Mouse (Mus musculus) induced T-regulatory cell, adult 2 months (primary cell): ENCODE data around the gene Col18a1.
A peak's percentile ranks its signal among the peaks of the same experiment; 100 is the strongest.

ENCODE experiments used
- DNase-seq: peaks from one replicate; pipeline ENCODE4 v3.0.0-alpha.2; 2012; ENCODE audit warnings: low read depth

The Col18a1 gene

DNA sequence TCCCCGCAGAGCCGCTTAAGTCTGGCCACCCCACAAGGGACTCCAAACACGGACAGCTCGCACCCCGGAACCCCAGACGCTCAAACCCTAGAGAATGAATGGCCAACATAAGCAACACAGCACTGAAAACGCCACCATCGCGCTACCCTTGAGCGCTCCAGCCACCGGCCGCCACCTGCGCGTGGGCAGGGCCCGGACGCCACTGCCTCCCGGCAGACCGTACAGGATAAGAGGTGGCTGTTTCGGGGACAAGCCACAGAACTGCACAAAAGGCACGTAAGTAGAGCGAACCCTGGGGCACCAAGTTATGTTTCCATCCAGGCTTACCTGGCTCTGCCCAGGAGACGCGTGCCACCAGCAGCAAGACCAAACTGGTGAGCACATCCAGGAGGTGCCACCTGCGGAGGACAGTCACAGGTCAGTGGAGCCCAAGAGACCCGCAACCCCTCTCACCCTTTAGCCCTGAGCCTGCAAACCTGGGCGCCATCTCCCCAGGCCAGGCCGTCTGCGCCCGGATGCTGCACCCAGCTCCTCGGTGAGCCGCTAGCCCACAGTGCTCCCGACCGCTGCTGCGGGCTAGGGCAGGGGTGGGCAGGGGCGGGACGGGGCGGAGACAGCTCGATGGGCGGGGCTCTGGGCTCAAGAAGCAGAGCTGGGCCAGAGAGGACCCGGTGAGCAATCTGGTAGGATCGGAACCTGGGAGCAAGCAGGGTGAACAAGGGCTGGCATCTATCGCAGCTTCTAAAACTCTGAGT is at the start of gene Col18a1:
Col18a1 (minus strand) TSS at position 586 of the 755 bp plus-strand sequence.
- DNase-seq = peak; percentile 20

DNA sequence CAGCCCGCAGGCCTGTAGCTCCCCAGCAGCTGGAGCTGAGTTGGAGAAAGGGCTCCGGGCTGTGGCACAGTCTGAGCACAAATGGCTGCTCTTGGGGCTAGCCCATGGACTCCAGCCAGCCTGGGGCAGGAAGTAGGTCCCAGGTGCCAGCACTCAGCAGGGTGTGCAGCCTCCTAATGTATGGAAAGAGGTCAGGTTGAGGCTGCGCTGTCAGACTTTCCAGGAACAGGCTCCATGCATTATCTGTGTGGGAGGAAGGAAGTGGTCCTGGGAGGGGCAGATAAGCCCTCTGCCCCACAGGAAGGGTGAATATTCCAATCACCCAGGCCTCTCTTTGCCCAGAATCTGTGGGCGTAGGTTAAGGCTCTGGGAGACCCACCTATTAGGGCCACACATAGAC is 49.3 kb upstream of the Col18a1 start:
- DNase-seq = no peak

DNA sequence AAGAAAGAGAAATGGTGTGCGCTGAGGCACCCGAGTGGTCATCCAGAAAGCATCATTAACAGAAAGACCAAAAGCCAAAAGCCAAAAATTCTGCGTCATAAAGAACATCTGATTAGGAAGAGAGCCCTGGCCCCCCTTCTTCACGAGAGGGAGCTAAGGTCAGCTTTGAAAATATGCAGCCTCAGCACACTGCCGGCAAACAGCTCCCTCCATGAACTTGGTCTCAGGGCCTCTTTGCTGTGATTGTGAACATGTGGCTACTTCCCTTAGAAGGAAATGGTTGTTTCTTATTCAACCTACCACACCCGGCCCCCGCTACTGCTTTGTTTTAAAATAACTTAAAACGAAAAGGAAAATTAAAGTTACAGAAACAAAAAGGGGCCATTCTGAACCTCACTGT is 48.2 kb upstream of the Col18a1 start:
- DNase-seq = no peak

DNA sequence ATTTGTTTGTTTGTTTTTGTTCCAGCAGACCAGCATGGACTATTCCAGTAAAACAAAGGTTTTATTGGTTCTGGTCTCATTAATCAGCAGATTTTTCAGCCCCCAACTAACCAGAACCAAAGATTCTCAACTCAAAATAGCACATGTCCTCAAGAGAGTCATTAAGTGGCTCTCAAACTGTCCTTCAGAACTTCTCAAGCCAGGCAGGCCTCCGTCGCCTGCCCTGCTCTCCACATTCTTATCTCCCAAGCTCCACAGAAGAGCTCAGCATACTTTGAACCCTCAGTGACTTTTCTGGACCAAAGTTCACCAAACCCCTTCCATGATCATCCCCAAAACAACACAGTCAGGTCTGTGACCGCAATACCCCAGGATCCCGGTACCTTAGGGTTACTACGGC is 47.1 kb upstream of the Col18a1 start:
- DNase-seq = no peak

DNA sequence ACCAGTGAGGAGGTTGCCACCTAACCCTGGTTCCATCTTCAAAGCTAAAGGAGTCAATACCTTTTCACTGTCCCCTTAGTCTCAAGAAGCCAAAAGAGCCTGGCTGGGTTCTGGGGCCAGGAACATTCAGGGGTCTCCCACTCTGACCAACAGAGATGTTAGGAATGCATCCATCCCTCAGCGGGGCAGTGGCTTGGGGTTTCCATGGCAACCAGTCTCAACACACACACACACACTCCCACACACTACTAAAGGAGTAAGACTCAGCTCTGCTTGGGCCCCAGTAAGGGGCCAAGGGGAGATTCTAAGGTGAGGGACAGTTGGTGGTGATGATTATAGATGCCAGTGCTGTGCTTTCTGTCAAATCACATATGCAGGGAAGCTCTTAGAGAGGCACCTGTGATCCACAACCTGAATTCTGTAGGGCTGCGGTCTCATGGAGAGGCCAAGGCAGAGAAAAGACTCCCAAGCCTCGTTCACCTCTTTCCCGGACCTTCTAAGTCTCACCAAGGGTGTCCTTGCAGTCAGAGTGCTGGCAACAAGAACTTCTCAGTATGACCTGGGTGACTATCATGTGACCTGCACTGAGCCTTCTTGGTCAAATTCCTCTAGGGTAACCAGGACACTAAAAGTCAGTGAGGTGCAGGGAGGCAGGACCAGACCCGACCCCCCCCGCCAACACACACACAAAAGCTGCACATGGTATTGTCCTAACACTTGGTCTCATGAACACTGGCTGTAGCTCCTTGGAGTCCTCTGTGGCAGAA is 46.2 kb upstream of the Col18a1 start:
- DNase-seq = no peak

DNA sequence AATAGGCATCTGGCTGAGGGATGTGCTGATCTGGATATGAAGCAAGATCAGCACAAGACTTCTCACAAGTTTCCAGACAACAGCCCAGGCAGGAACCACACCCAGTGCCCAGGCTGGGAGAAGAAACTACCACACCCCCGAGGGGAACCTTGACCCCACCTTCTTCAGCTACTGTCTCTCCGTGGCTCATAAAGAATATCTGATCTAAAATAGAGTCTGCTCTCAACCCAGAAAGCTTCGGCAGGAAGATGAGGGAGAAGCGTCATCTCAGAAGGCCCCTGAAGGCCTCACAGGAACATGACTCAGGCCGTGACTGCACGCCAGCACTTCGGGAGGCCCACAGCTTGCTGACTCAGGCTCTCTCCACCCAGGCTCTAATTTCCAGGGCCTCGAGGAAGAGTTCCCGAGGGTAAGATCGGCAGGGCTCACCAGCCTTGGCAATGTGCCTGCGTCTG is 44.8 kb upstream of the Col18a1 start:
- peak; percentile 16 for DNase-seq

DNA sequence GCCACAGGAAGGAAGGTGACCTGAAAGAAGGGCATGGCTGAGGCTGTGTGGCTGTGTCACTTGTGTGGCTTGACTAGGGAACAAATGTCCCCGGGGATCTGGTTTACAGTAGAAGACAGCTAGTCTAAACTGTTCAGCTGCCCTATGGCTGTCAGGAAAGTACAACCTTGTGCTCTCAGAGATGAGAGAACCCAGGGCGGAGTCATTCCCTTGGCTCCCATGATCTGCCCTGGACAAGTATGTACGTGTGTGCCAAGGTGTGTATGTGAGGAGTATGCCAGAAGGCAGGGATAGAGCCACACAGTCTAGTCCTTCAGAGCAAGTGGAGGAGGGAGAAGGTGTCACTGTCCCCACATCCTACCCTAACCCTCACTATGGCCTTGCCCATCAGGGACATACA is 44.3 kb upstream of the Col18a1 start:
- DNase-seq = no peak

DNA sequence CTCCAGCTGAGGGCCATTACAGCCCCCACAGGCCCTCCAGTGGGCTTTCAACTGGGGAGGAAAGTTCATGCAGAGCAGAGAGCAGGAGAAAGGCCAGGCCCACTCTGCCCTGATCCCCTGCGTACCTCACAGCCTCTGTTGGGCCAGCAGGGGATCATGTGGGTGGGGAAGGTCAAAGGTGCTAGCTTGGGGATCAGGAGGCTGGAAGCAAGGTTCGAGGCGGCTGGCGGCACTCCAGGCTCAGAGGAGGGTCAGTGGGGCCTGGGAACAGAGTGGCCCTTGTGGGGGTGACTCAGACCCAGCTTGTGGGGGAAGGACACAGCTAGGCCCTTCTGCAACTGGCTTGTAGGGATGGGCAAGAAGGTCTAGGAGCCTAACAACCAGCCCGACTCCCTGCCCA is 42.9 kb upstream of the Col18a1 start:
- DNase-seq = no peak

DNA sequence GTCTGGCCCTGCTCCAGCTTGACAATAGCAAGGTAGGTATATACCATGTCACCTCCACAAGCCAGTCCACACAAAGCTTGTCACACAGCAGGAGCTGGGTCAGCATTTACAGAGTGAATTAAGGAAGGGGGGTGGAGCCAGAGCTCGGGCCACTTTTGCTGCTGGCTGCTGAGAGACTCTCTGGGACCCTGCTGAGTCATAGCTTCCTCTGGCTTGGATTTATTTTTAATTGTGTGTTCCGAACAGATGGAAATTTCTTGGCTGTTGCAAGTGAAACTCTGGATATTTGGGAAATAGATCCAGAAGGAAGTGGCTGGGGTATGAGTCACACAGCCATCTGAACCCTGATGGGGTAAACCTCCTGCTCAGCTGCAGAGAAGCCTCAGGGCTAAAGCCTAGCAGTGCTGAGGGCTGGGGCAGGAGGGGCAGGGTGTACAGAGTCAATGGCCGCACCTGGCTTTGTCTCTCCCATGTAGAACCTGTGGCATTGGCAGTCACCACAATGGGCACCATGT is 40.3 kb upstream of the Col18a1 start:
- no peak for DNase-seq

DNA sequence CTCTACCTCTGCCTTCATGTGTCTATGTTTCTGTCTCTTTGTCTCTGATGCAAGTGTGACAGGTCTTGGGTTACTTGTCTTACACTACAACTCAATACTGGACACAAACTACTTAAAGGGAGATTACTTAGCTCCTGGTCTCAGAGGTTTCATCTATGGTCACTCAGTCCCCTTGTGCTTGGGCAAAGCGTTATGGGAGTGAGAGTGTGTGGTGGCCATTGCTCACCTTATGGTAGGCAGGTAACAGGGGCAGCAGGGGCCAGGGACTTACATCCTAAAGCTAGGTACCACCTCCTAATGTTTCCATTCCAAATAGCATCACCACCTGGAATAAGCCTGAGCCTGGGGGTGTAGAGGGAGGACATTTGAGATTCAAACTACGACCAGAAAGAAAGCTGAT is 39.8 kb upstream of the Col18a1 start:
- DNase-seq = no peak

DNA sequence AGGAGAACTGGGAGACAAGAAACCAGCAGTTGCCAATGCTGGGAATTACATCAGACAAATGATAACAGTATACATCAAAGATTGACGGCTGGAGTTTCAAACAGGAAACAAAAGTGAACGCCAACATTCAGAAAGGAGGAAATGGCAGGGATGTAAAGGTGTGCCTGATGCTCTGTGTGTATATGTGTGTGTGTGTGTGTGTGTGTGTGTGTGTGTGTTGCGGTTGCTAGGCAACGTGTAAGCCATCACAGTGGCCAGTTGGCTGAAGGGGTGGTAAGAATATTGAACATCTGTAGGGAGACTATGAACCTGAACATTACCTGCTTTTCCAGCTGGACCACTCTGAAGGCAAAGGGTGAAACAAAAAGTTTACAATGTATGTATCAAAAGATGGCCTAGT is 37.6 kb upstream of the Col18a1 start:
- no peak for DNase-seq

DNA sequence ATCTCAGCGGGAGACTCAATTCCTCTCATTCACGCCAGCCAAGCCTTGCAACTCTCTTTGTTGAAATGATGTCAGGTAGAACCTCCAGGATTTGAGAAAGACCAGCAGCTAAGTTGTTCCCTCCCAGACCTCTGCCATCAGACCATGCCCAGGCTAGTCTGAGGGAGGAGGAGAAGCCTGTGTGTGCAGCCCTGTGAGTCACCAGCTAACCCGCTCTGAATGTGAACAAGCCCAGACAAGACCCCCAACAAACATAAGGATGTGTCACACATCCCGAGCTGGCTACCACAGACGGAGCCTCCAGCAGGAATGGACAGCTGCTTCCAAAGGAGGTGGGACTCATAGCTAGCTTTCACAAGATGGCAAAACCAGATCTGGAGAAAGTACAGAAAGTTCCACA is 35.6 kb upstream of the Col18a1 start:
- no peak for DNase-seq

DNA sequence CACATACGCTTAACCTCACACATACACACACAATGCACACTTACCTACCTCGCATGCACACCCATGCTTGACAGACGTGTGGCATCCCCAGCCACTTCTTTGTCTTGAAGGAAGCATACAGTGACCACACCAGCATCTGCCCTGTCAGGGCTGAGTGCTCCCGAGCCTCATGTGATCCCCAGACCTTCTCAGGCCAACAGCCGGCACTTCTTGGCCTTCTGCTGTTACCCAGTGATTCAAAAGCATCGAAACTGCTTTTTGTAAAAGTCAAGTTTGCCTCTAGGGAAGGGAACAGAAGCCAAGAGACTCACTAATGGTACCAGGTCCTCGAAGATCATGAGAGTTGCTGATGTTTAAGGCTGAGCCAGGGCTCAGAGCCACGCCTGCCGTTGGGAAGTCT is 33.9 kb upstream of the Col18a1 start:
- DNase-seq = no peak

DNA sequence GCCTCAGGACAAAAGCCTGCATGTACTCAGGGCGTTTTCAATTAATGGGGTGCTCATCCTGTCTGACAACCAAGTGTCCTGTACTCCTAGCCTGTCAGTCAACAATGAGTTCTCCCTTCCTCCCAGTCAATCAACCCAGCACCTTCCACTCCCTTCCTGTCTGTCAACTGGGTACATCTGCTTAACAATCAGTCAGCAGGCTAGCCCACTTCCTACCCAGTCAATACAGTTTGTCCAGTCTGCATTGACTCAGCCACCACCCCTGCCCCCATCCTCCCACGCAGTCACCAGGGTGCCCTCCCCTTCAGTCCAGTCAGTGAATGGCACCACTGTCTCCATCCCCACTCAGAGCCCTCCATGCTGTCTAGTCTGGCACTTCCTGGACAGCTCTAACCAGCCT is 32.9 kb upstream of the Col18a1 start:
- DNase-seq = no peak

DNA sequence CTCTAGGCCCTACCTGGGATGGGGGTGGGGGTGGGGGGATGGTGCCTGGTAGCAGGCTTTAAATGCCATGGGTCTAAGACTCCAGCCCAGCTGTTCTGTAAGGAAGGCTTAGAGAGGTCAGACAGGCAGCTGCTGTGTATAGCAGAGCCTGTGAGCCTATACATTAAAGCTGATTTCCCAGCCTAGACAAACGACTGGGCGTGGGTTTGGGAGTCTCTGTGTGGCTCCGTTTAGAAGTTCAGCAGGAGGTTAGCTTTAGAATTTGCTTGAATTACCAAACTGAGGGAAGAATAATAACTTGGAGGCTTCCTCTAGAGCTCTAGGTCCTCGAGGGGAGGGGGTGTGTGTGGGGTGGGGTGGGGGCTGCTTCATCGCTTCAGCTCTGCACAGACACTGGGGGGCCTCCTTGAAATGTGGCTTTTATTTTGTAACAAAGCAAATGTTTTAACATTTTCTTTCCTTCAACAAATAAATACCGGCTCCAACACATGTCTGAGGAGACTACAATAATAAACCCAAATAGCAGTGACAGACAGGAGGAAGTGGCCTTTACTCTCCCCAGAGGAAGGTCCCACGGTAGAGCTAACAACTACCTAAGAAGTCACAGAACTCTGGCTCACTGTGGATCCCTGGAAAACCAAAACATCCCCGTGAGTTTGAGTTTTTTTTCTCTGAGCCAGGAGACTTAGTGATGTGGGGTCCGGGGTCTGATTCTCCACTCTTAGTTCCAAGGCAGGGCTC is 31.3 kb upstream of the Col18a1 start:
- no peak for DNase-seq

DNA sequence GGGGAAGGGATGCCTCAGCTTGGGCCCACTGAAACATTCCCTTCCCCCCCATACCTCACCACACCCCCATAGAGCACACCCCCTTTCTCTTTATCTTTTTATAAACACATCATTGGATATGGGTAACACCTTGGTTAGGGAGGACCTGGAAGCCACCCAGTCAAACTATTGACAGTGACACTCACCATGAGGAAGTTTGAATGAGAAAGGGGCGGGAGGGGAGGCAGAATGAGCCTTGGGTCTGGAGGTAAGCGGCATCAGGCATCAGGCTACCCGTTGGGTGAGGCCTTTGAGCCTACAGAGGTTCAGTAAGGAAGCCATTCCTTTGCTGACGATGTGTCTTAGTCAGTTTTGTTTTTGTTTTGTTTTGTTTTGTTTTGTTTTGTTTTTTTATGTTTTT is 30.3 kb upstream of the Col18a1 start:
- no peak for DNase-seq

DNA sequence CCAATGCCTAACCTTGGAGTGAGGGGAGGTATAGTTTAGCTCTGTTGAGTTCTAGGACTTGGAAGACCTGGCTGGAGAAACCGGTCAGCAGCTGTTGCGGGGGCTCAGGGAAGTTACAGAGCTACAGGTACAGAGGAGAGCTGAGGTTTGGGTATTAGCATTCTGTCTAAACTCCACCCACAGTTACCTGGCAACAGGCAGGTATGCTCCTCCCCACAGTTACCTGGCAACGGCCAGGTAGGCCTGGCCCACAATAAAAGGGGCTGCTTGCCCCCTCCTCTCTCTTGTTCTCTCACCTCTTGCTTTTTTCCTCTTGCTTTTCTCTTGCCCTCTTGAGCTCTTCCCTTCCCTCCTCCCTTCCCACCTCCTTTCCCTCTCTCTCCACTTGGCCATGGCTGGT is 29.8 kb upstream of the Col18a1 start:
- no peak for DNase-seq

DNA sequence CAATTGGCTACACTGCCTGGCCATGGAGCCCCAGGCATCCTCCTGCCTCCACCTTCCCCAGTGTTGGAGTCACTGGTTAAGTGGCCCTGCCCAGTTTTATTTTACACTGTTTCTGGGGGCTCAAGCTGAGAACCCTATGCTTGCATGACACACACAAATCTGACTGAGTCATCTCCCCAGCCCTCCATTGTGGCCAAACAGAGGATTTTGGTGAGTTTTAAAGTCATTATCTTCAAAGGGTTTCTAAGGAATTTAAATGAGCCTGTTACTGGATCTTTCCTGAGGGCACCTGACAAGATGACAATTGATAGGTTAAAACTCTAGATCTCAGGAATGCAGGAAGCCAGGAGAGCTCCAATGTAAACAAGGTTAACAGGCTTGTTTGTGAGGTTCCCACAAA is 27.1 kb upstream of the Col18a1 start:
- DNase-seq = no peak

DNA sequence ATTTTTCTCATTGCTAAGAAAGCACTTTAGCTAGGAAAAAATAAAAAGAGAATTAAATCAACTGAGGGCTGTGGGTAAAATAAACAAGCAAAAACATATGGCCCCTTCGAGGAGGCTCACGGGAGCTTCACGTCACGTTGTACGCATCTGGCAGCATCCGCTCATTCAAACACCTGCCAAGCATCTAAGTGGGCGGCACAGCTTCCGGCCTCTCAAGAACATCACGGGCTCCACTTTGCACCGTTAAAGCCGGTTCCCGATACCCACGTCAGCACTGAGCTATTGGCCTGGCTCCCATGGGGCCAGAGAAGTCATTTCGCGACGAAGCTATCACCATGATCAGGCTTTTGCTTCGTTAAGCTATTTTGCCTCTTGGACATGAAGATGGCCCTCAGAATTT is 26.4 kb upstream of the Col18a1 start:
- no peak for DNase-seq

DNA sequence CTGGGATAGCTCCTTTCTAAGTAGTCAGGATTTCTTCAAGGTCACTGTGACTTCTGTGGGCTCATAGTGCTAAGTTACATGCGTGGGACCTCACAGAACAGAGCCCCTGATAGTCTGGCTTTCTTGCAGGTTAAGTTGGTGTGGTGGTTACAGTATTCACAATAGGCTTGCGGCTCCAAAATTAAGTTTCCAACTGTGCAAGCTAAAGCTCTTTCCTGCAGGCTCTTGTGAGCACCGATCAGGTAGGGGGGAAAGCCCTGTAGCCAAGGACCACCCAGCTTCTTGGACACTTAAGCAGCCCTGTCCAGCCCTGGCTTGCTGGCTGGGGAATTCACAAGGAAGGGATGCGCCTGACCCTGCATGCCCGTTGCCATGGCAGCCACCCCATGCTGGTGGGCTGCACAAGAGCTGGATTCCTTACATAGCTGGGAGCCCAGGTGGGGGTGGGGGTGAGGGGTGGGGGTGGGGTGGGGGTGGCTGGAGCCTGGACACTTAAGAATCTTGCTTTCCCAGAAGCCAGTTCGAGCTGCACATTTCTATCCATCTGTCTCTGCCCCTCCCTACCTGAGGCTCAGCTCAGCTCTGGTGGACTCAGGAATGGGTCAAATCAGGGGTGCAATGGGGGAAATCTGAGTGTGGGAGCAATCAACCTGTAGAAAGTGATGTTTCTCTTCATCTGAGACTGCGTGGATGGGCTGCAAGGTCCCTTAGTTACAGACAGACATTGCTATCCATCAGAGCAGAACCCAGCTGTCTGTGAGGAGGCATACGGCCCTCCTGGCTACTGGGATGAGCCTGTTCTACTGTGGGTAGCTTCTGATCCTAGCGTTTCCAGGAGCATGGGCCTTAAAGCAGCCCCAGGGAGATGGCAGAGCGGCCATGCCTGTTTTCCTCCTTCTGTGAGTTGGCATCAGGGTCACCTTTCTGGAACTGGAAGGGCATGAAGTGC is 24.9 kb upstream of the Col18a1 start:
- DNase-seq = no peak

DNA sequence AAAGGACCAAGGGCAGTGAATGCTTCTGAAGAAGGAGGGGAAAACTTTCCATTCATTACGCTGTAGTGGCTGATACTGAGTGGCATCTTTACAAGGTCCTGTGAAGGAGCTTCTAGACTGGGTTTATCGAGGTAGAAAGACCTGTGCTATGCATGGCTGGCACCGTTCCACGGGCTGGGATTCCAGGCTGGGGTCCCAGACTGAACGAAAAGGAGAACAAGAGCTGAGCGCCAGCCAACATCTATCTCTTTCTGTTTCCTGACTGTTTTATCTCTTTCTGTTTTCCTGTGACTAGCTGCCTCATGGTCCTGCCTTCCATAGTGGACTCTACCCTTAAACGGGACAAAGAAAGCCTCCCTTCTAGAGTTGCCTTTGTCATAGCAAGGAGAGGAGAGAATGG is 21.1 kb upstream of the Col18a1 start:
- DNase-seq = no peak
